ENCODE assay signal across 8 mouse cellular contexts in the genomic region with DNA sequence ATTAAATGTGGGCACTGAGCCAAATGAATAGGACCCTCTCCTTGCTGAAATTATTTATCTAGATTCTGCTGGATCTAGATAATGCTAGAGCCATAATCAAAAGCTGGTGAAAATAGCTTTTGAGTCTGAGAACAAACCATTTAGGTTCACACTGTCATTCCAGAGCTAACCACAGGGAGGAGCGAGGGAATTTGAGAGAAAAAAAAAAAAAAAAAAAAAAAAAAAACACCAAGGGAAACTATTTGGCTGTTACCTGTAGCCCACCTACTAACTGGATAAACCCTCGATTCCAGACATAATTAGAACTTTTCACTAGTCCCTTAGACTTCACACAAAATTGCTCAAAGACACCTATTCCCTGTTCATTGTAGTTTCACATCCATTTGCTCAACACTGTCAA. TPM values are rescaled to one million over a fixed set of nuclear protein-coding genes. Genes with fewer than 3 reads are reported as not detected.
DNase-seq lines count a peak whose midpoint lies in the region; ATAC-seq and TF ChIP-seq lines count a peak whose summit lies in the region.

No protein-coding gene starts in this region.

- no peaks in the 10 kb centered on the region for H3K27me3 ChIP-seq in hindbrain, embryonic 11.5 days (ENCODE audit: control insufficient read depth, insufficient read depth, low read length)

- peak; percentile 78 for TF ChIP-seq CTCF in layer of hippocampus, adult 2 months (conservative IDR thresholded peaks at IDR 0.05)

- H3K4me2 ChIP-seq in hindbrain, embryonic 11.5 days (replicated peaks; ENCODE audit: low read depth, low read length), result peak overlapping the region; percentile 70

- 5% methylated on average over 2 of the region's 2 CpGs for WGBS in hindbrain, embryonic 11.5 days
- 7% methylated on average over 2 of the region's 2 CpGs for WGBS in macrophage (ENCODE audit: missing documents)

- intact Hi-C loops in gastrocnemius, postnatal 14 days (cut with DNase I; ENCODE audit: low total_unique reads), result no loop called here

- peaks cover 58% of the 10 kb centered on the region for H3K79me2 ChIP-seq in macrophage (ENCODE audit: inconsistent target)

- DNase-seq in layer of hippocampus, adult 2 months (ENCODE audit: low spot score in 2 of 2), result no peak
- DNase-seq in layer of hippocampus, adult 9-11 months, result no peak
- DNase-seq in brain, adult 2 months (ENCODE audit: low read depth, low spot score), result peak; percentile 69
- peak; percentile 53 for DNase-seq in hindbrain, embryonic 11.5 days (ENCODE audit: low spot score)
- DNase-seq in gastrocnemius, postnatal 14 days, result no peak
- no peak for DNase-seq in adrenal gland, adult 2 months

- H3K4me1 ChIP-seq in hindbrain, embryonic 11.5 days (replicated peaks; ENCODE audit: control insufficient read depth, insufficient read depth, low read length), result no peaks in the 10 kb centered on the region

- H3K27ac ChIP-seq in layer of hippocampus, adult 2 months, result peak overlapping the region; percentile 47; the same call in 1 of the 2 replicates
- H3K27ac ChIP-seq in hindbrain, embryonic 11.5 days (ENCODE audit: low read depth, low read length), result no peak overlapping the region
- no peak overlapping the region for H3K27ac ChIP-seq in macrophage

- no peaks in the 10 kb centered on the region for H3K36me3 ChIP-seq in hindbrain, embryonic 11.5 days (ENCODE audit: control insufficient read depth, insufficient read depth, low read length)
- no peaks in the 10 kb centered on the region for H3K36me3 ChIP-seq in macrophage (ENCODE audit: inconsistent target)

- no peaks in the 10 kb centered on the region for H3K9me3 ChIP-seq in hindbrain, embryonic 11.5 days (ENCODE audit: control insufficient read depth, low read length)

- no peak overlapping the region for H3K9ac ChIP-seq in hindbrain, embryonic 11.5 days (ENCODE audit: low read depth, low read length)

- peak overlapping the region; percentile 98 for H3K4me3 ChIP-seq in layer of hippocampus, adult 2 months
- peak overlapping the region; percentile 91 for H3K4me3 ChIP-seq in hindbrain, embryonic 11.5 days (ENCODE audit: low read depth, low read length)
- peak overlapping the region; percentile 47 for H3K4me3 ChIP-seq in macrophage (ENCODE audit: inconsistent target)

- ATAC-seq in hindbrain, embryonic 11.5 days (ENCODE audit: low FRiP score), result no peak
- no peak for ATAC-seq in inflammation-experienced regulatory T-cells, adult 6 months

RNA-seq across cellular contexts. Expression of a gene that starts 1.4 kb away (rescaled TPM):
- total RNA-seq in layer of hippocampus, adult 2 months (2021), result 10 to 100 TPM; 71.3 to 74.8 TPM
- polyA plus RNA-seq in hindbrain, embryonic 11.5 days (2014; fragmentation: Nextera tagmentation; extraction: Ambion mirVana), result 148 and 156 TPM in 2 replicates
- 10 to 100 TPM; 10.3 to 60.7 (median 35.5) TPM for total RNA-seq in macrophage (2018; cell fraction: chromatin; rRNA removed)
- total RNA-seq in macrophage (2018; cell fraction: cytosol; rRNA removed), result 10 to 100 TPM; 35.0 to 61.8 (median 49.1) TPM
- total RNA-seq in macrophage (2018; cell fraction: nucleus; rRNA removed), result 10 to 100 TPM; 19.3 to 74.8 (median 34.5) TPM
- 49.8 to 88.3 TPM (median 76.6 TPM) in 3 replicates for polyA plus RNA-seq in macrophage (2018)
- total RNA-seq in gastrocnemius, postnatal 14 days (2021), result 10 to 100 TPM; 38.0 to 39.8 TPM
- polyA plus RNA-seq in inflammation-experienced regulatory T-cells, adult 6 months (2017; shearing (Covaris generic)), result 10 to 100 TPM; 38.5 to 63.1 (median 49.7) TPM
- total RNA-seq in adrenal gland, adult 2 months (2021), result 100 to 1,000 TPM; 105 TPM
- polyA plus RNA-seq in adrenal gland, adult 2 months (2012; rRNA removed), result 174 and 197 TPM in 2 replicates

RNA-seq across cellular contexts. Expression of a gene that starts 17.0 kb away (rescaled TPM):
- total RNA-seq in layer of hippocampus, adult 2 months (2021), result 10 to 100 TPM; 29.3 to 29.5 TPM
- 4.9 and 5.7 TPM in 2 replicates for polyA plus RNA-seq in hindbrain, embryonic 11.5 days (2014; fragmentation: Nextera tagmentation; extraction: Ambion mirVana)
- 100 to 1,000 TPM in 14 of 26 experiments, 10 to 100 TPM in 12; 34.5 to 176 (median 108) TPM for total RNA-seq in macrophage (2018; cell fraction: chromatin; rRNA removed)
- total RNA-seq in macrophage (2018; cell fraction: cytosol; rRNA removed), result 10 to 100 TPM; 21.7 to 46.3 (median 33.1) TPM
- 100 to 1,000 TPM in 8 of 26 experiments, 10 to 100 TPM in 18; 54.2 to 160 (median 82.4) TPM for total RNA-seq in macrophage (2018; cell fraction: nucleus; rRNA removed)
- polyA plus RNA-seq in macrophage (2018), result 20.3 to 33.4 TPM (median 25.0 TPM) in 3 replicates
- total RNA-seq in gastrocnemius, postnatal 14 days (2021), result 1 to 10 TPM; 7.1 TPM
- 1 to 10 TPM; 3.5 to 6.1 (median 5.4) TPM for polyA plus RNA-seq in inflammation-experienced regulatory T-cells, adult 6 months (2017; shearing (Covaris generic))
- total RNA-seq in adrenal gland, adult 2 months (2021), result 10 to 100 TPM; 28.5 to 29.5 TPM
- polyA plus RNA-seq in adrenal gland, adult 2 months (2012; rRNA removed), result 75.5 and 77.8 TPM in 2 replicates

RNA-seq across cellular contexts. Expression of a gene that starts 21.6 kb away (rescaled TPM):
- total RNA-seq in layer of hippocampus, adult 2 months (2021), result 10 to 100 TPM; 81.2 to 89.4 TPM
- 141 and 148 TPM in 2 replicates for polyA plus RNA-seq in hindbrain, embryonic 11.5 days (2014; fragmentation: Nextera tagmentation; extraction: Ambion mirVana)
- 100 to 1,000 TPM in 24 of 26 experiments, 10 to 100 TPM in 2; 67.1 to 259 (median 191) TPM for total RNA-seq in macrophage (2018; cell fraction: chromatin; rRNA removed)
- 10 to 100 TPM; 53.4 to 82.1 (median 68.0) TPM for total RNA-seq in macrophage (2018; cell fraction: cytosol; rRNA removed)
- 100 to 1,000 TPM in 10 of 26 experiments, 10 to 100 TPM in 16; 61.8 to 127 (median 93.6) TPM for total RNA-seq in macrophage (2018; cell fraction: nucleus; rRNA removed)
- 68.4 to 96.8 TPM (median 84.5 TPM) in 3 replicates for polyA plus RNA-seq in macrophage (2018)
- total RNA-seq in gastrocnemius, postnatal 14 days (2021), result 10 to 100 TPM; 61.1 to 63.4 TPM
- 100 to 1,000 TPM in 1 of 3 experiments, 10 to 100 TPM in 2; 84.6 to 104 (median 84.9) TPM for polyA plus RNA-seq in inflammation-experienced regulatory T-cells, adult 6 months (2017; shearing (Covaris generic))
- 10 to 100 TPM; 78.2 to 84.9 TPM for total RNA-seq in adrenal gland, adult 2 months (2021)
- 180 and 229 TPM in 2 replicates for polyA plus RNA-seq in adrenal gland, adult 2 months (2012; rRNA removed)

RNA-seq across cellular contexts. Expression of a gene that starts 22.0 kb away (rescaled TPM):
- total RNA-seq in layer of hippocampus, adult 2 months (2021), result under 1 TPM in 1 of 2 experiments, not detected in 1; 0.74 TPM
- 0.50 and 0.80 TPM in 2 replicates for polyA plus RNA-seq in hindbrain, embryonic 11.5 days (2014; fragmentation: Nextera tagmentation; extraction: Ambion mirVana)
- total RNA-seq in macrophage (2018; cell fraction: chromatin; rRNA removed), result 1 to 10 TPM in 1 of 26 experiments, not detected in 25; 2.0 TPM
- under 1 TPM in 3 of 26 experiments, not detected in 23; 0.39 to 0.42 (median 0.39) TPM for total RNA-seq in macrophage (2018; cell fraction: cytosol; rRNA removed)
- 1 to 10 TPM in 2 of 26 experiments, not detected in 24; 1.3 to 1.8 TPM for total RNA-seq in macrophage (2018; cell fraction: nucleus; rRNA removed)
- polyA plus RNA-seq in macrophage (2018), result not detected in 3 replicates
- not detected for total RNA-seq in gastrocnemius, postnatal 14 days (2021)
- not detected for polyA plus RNA-seq in inflammation-experienced regulatory T-cells, adult 6 months (2017; shearing (Covaris generic))
- not detected for total RNA-seq in adrenal gland, adult 2 months (2021)
- polyA plus RNA-seq in adrenal gland, adult 2 months (2012; rRNA removed), result 3.7 and 3.9 TPM in 2 replicates

RNA-seq across cellular contexts. Expression of a gene that starts 25.8 kb away (rescaled TPM):
- total RNA-seq in layer of hippocampus, adult 2 months (2021), result 10 to 100 TPM; 39.6 to 54.0 TPM
- 65.8 and 66.5 TPM in 2 replicates for polyA plus RNA-seq in hindbrain, embryonic 11.5 days (2014; fragmentation: Nextera tagmentation; extraction: Ambion mirVana)
- 10 to 100 TPM in 16 of 26 experiments, 1 to 10 TPM in 10; 1.5 to 35.5 (median 11.9) TPM for total RNA-seq in macrophage (2018; cell fraction: chromatin; rRNA removed)
- 10 to 100 TPM in 24 of 26 experiments, 1 to 10 TPM in 2; 6.8 to 19.7 (median 13.9) TPM for total RNA-seq in macrophage (2018; cell fraction: cytosol; rRNA removed)
- 10 to 100 TPM in 16 of 26 experiments, 1 to 10 TPM in 10; 5.3 to 27.3 (median 11.7) TPM for total RNA-seq in macrophage (2018; cell fraction: nucleus; rRNA removed)
- 15.7 to 26.2 TPM (median 16.2 TPM) in 3 replicates for polyA plus RNA-seq in macrophage (2018)
- total RNA-seq in gastrocnemius, postnatal 14 days (2021), result 10 to 100 TPM; 44.4 to 48.7 TPM
- 10 to 100 TPM; 38.7 to 45.8 (median 44.4) TPM for polyA plus RNA-seq in inflammation-experienced regulatory T-cells, adult 6 months (2017; shearing (Covaris generic))
- 10 to 100 TPM; 39.5 to 45.7 TPM for total RNA-seq in adrenal gland, adult 2 months (2021)
- polyA plus RNA-seq in adrenal gland, adult 2 months (2012; rRNA removed), result 26.8 and 35.7 TPM in 2 replicates

Comparison
In these comparisons a context has a peak if more than half of its experiments do, and no peak if none do; other contexts are left out.
1. DNase-seq: peak in brain, adult 2 months (single experiment) and hindbrain, embryonic 11.5 days (single experiment); none in layer of hippocampus, adult 2 months (0 of 2), layer of hippocampus, adult 9-11 months (single experiment), gastrocnemius, postnatal 14 days (single experiment) and adrenal gland, adult 2 months (single experiment).
2. H3K4me3 ChIP-seq: peak in every context shown above with its lines; median percentile 98 in layer of hippocampus, adult 2 months; 91 in hindbrain, embryonic 11.5 days; 47 in macrophage.